Mouse (Mus musculus): ENCODE measurements around the gene Hs3st2.

Hs3st2 gene

GRCm38 (mm10) chr7:121458075-121458474, 66.4 kb downstream of the Hs3st2 start:
- DNase-seq (ENCODE audit: low read depth, low spot score), result no peak

- no peak for DNase-seq (ENCODE audit: low read depth, low spot score)
Measured at GRCm38 (mm10) chr7:121460626-121461025, 69.0 kb downstream of the Hs3st2 start.

- DNase-seq (ENCODE audit: low read depth, low spot score), result no peak
Measured at GRCm38 (mm10) chr7:121464441-121464840, 72.8 kb downstream of the Hs3st2 start.

GRCm38 (mm10) chr7:121465111-121465510, 73.5 kb downstream of the Hs3st2 start:
- no peak for DNase-seq (ENCODE audit: low read depth, low spot score)

- DNase-seq (ENCODE audit: low read depth, low spot score), result no peak
Measured at GRCm38 (mm10) chr7:121466331-121466730, 74.7 kb downstream of the Hs3st2 start.

GRCm38 (mm10) chr7:121469435-121469834, 77.8 kb downstream of the Hs3st2 start:
- peak; percentile 7 for DNase-seq (ENCODE audit: low read depth, low spot score)

- no peak for DNase-seq (ENCODE audit: low read depth, low spot score)
Measured at GRCm38 (mm10) chr7:121478302-121478701, 86.6 kb downstream of the Hs3st2 start.

- DNase-seq (ENCODE audit: low read depth, low spot score), result no peak
Measured at GRCm38 (mm10) chr7:121480106-121480505, 88.4 kb downstream of the Hs3st2 start.

- no peak for DNase-seq (ENCODE audit: low read depth, low spot score)
Measured at GRCm38 (mm10) chr7:121484590-121484989, 92.9 kb downstream of the Hs3st2 start.

- no peak for DNase-seq (ENCODE audit: low read depth, low spot score)
Measured at GRCm38 (mm10) chr7:121485266-121485665, 93.6 kb downstream of the Hs3st2 start.

GRCm38 (mm10) chr7:121487291-121487690, 95.6 kb downstream of the Hs3st2 start:
- DNase-seq (ENCODE audit: low read depth, low spot score), result no peak

GRCm38 (mm10) chr7:121489401-121489800, 97.7 kb downstream of the Hs3st2 start:
- no peak for DNase-seq (ENCODE audit: low read depth, low spot score)

- DNase-seq (ENCODE audit: low read depth, low spot score), result no peak
Measured at GRCm38 (mm10) chr7:121491455-121492005, 99.9 kb downstream of the Hs3st2 start.

GRCm38 (mm10) chr7:121500516-121500915, 108.9 kb downstream of the Hs3st2 start:
- DNase-seq (ENCODE audit: low read depth, low spot score), result no peak

GRCm38 (mm10) chr7:121501666-121502065, 110.0 kb downstream of the Hs3st2 start:
- DNase-seq (ENCODE audit: low read depth, low spot score), result no peak

- no peak for DNase-seq (ENCODE audit: low read depth, low spot score)
Measured at GRCm38 (mm10) chr7:121516727-121517126, 125.1 kb downstream of the Hs3st2 start.

GRCm38 (mm10) chr7:121517165-121517591, 125.5 kb downstream of the Hs3st2 start:
- DNase-seq (ENCODE audit: low read depth, low spot score), result no peak

GRCm38 (mm10) chr7:121522125-121522524, 130.5 kb downstream of the Hs3st2 start:
- no peak for DNase-seq (ENCODE audit: low read depth, low spot score)

GRCm38 (mm10) chr7:121529023-121529422, 137.4 kb downstream of the Hs3st2 start:
- no peak for DNase-seq (ENCODE audit: low read depth, low spot score)

- no peak for DNase-seq (ENCODE audit: low read depth, low spot score)
Measured at GRCm38 (mm10) chr7:121533639-121534038, 142.0 kb downstream of the Hs3st2 start.

GRCm38 (mm10) chr7:121534386-121534785, 142.7 kb downstream of the Hs3st2 start:
- no peak for DNase-seq (ENCODE audit: low read depth, low spot score)

- no peak for DNase-seq (ENCODE audit: low read depth, low spot score)
Measured at GRCm38 (mm10) chr7:121535987-121536386, 144.3 kb downstream of the Hs3st2 start.

- DNase-seq (ENCODE audit: low read depth, low spot score), result no peak
Measured at GRCm38 (mm10) chr7:121539405-121540275, 148.0 kb downstream of the Hs3st2 start.
